Mouse (Mus musculus): ENCODE measurements around the gene Noct. TPM values are rescaled to one million over a fixed set of nuclear protein-coding genes. Genes with fewer than 3 reads are reported as not detected.

Noct gene
- total and polyA plus RNA-seq, 3 experiments, result 19.5 to 45.0 (median 37.4) TPM

GRCm38 (mm10) chr3:51277201-51278150 is 53.2 kb downstream of the Noct start:
- peak; percentile 91 for DNase-seq

GRCm38 (mm10) chr3:51278433-51278832 is 54.2 kb downstream of the Noct start:
- DNase-seq, result no peak

GRCm38 (mm10) chr3:51281727-51282126 is 57.5 kb downstream of the Noct start:
- DNase-seq, result no peak

GRCm38 (mm10) chr3:51284375-51284774 is 60.1 kb downstream of the Noct start:
- no peak for DNase-seq

- peak; percentile 84 for DNase-seq
Measured at GRCm38 (mm10) chr3:51288880-51289821, 64.9 kb downstream of the Noct start.

- no peak for DNase-seq
Measured at GRCm38 (mm10) chr3:51294251-51294650, 70.0 kb downstream of the Noct start.

- no peak for DNase-seq
Measured at GRCm38 (mm10) chr3:51295225-51295624, 71.0 kb downstream of the Noct start.

GRCm38 (mm10) chr3:51296790-51297189 is 72.5 kb downstream of the Noct start:
- DNase-seq, result no peak

Small RNAs within 50 kb of the gene (microRNA-seq; reads per million reads assigned to microRNA genes)
- 0 reads per million in 2 experiments for gene Gm24282

Other genes with a start within 250 kb of the Noct start
- 10 to 100 TPM; 66.3 to 70.8 TPM for gene Elf2, start 116.2 kb downstream of the Noct start, total RNA-seq (2021)
- 30.7 and 39.1 TPM in 2 replicates for gene Elf2, start 116.2 kb downstream of the Noct start, polyA plus RNA-seq (2012; rRNA removed)
- gene Mgarp, start 172.3 kb downstream of the Noct start, total RNA-seq (2021), result 1,000 to 10,000 TPM in 1 of 2 experiments, 100 to 1,000 TPM in 1; 689 to 1,037 TPM
- 297 and 312 TPM in 2 replicates for gene Mgarp, start 172.3 kb downstream of the Noct start, polyA plus RNA-seq (2012; rRNA removed)
- 100 to 1,000 TPM; 705 to 794 TPM for gene Ndufc1, start 184.5 kb downstream of the Noct start, total RNA-seq (2021)
- 237 and 341 TPM in 2 replicates for gene Ndufc1, start 184.5 kb downstream of the Noct start, polyA plus RNA-seq (2012; rRNA removed)
- gene Naa15, start 190.7 kb downstream of the Noct start, total RNA-seq (2021), result 10 to 100 TPM; 39.5 to 63.8 TPM
- gene Naa15, start 190.7 kb downstream of the Noct start, polyA plus RNA-seq (2012; rRNA removed), result 0.46 and 0.59 TPM in 2 replicates